Mouse (Mus musculus) megakaryocyte, embryonic 14.5 days (primary cell): ENCODE results near the gene Tspan11. TPM values are rescaled to one million over a fixed set of nuclear protein-coding genes. Genes with fewer than 3 reads are reported as not detected.

Source experiments
- H3K27me3 ChIP-seq: replicated peaks from 2 replicates; pipeline ENCODE3; 2012; ENCODE audit warnings: inconsistent platforms
- H3K36me3 ChIP-seq: replicated peaks from 2 replicates; pipeline ENCODE3; 2012; ENCODE audit warnings: low read length, inconsistent platforms, mixed read lengths
- H3K4me1 ChIP-seq: 2 replicates; pipeline ENCODE4 v1.6.1; 2012; ENCODE audit warnings: inconsistent platforms
- H3K4me3 ChIP-seq: replicated peaks from 2 replicates; pipeline ENCODE3; 2012; ENCODE audit warnings: moderate library complexity, mild to moderate bottlenecking, inconsistent platforms
- H3K9me3 ChIP-seq: 2 replicates; pipeline ENCODE4 v1.6.1; 2012; ENCODE audit warnings: inconsistent platforms
- FLI1 ChIP-seq: IDR thresholded peaks from 2 replicates; pipeline ENCODE4 v1.6.1; 2012; ENCODE audit warnings: low read length, inconsistent platforms, mixed read lengths
- GATA1 ChIP-seq: IDR thresholded peaks from 3 replicates; pipeline ENCODE4 v1.6.1; 2012; ENCODE audit warnings: mixed read lengths, low read length, inconsistent platforms, borderline replicate concordance
- polyA plus RNA-seq: library from polyadenylated mRNA; stranded (reverse); fragments of >175 nt; gene quantifications from 2 replicates; pipeline ENCODE4 v1.2.3, GENCODE M21; 2012; ENCODE audit warnings: low replicate concordance; ENCODE audit not compliant: insufficient read depth

The Tspan11 gene
- polyA plus RNA-seq, 1 experiment: not detected

GRCm38 (mm10) chr6:127900062-127900461, 12.7 kb downstream of the Tspan11 start:
- Histone ChIP-seq H3K36me3 (no peaks in the 10 kb centered on the region), H3K9me3 (peaks cover 31% of the 10 kb centered on the region), H3K4me3 (no peak overlapping the region), H3K4me1 (no peaks in the 10 kb centered on the region), H3K27me3 (peaks cover 64% of the 10 kb centered on the region)
- TF ChIP-seq GATA1 (no peak), FLI1 (no peak)

GRCm38 (mm10) chr6:127901261-127901660, 13.9 kb downstream of the Tspan11 start:
- H3K4me3 ChIP-seq: no peak overlapping the region
- H3K9me3 ChIP-seq: peaks cover 31% of the 10 kb centered on the region
- TF ChIP-seq GATA1: no peak
- TF ChIP-seq FLI1: no peak
- H3K4me1 ChIP-seq: no peaks in the 10 kb centered on the region
- peaks cover 57% of the 10 kb centered on the region for H3K27me3 ChIP-seq
- H3K36me3 ChIP-seq: no peaks in the 10 kb centered on the region

GRCm38 (mm10) chr6:127901669-127902068, 14.3 kb downstream of the Tspan11 start:
- no peak for TF ChIP-seq FLI1
- no peak for TF ChIP-seq GATA1
- peaks cover 31% of the 10 kb centered on the region for H3K9me3 ChIP-seq

GRCm38 (mm10) chr6:127902559-127902958, 15.2 kb downstream of the Tspan11 start:
- no peaks in the 10 kb centered on the region for H3K4me1 ChIP-seq
- H3K4me3 ChIP-seq: no peak overlapping the region
- TF ChIP-seq GATA1: no peak
- TF ChIP-seq FLI1: no peak
- H3K9me3 ChIP-seq: peaks cover 26% of the 10 kb centered on the region
- no peaks in the 10 kb centered on the region for H3K36me3 ChIP-seq
- peaks cover 57% of the 10 kb centered on the region for H3K27me3 ChIP-seq

More at GRCm38 (mm10) chr6:127901669-127902068, 14.3 kb downstream of the Tspan11 start:
- Histone ChIP-seq H3K4me3 (no peak overlapping the region), H3K4me1 (no peaks in the 10 kb centered on the region), H3K36me3 (no peaks in the 10 kb centered on the region), H3K27me3 (peaks cover 58% of the 10 kb centered on the region)

GRCm38 (mm10) chr6:127910638-127911037, 23.2 kb downstream of the Tspan11 start:
- H3K4me3 ChIP-seq: no peak overlapping the region
- H3K9me3 ChIP-seq: peaks cover 5% of the 10 kb centered on the region
- TF ChIP-seq GATA1 (no peak), FLI1 (no peak)
- H3K36me3 ChIP-seq: no peaks in the 10 kb centered on the region
- H3K4me1 ChIP-seq: no peaks in the 10 kb centered on the region
- H3K27me3 ChIP-seq: peaks cover 58% of the 10 kb centered on the region

- Histone ChIP-seq H3K4me3 (no peak overlapping the region), H3K9me3 (peaks cover 15% of the 10 kb centered on the region), H3K36me3 (no peaks in the 10 kb centered on the region), H3K4me1 (no peaks in the 10 kb centered on the region), H3K27me3 (peaks cover 60% of the 10 kb centered on the region)
- TF ChIP-seq FLI1 (no peak), GATA1 (no peak)
These were observed 24.3 kb downstream of the Tspan11 start for GRCm38 (mm10) chr6:127911687-127912086.

- H3K4me1 ChIP-seq: no peaks in the 10 kb centered on the region
- H3K36me3 ChIP-seq: no peaks in the 10 kb centered on the region
- peak overlapping the region; percentile 5 for H3K4me3 ChIP-seq
- peaks cover 63% of the 10 kb centered on the region for H3K27me3 ChIP-seq
- H3K9me3 ChIP-seq: peaks cover 18% of the 10 kb centered on the region
- no peak for TF ChIP-seq GATA1
- no peak for TF ChIP-seq FLI1
These were observed 25.5 kb downstream of the Tspan11 start for GRCm38 (mm10) chr6:127912938-127913337.

GRCm38 (mm10) chr6:127916993-127917392, 29.6 kb downstream of the Tspan11 start:
- H3K4me1 ChIP-seq: no peaks in the 10 kb centered on the region
- no peak for TF ChIP-seq GATA1
- TF ChIP-seq FLI1: no peak
- no peaks in the 10 kb centered on the region for H3K36me3 ChIP-seq
- peaks cover 64% of the 10 kb centered on the region for H3K27me3 ChIP-seq
- H3K4me3 ChIP-seq: no peak overlapping the region
- peaks cover 15% of the 10 kb centered on the region for H3K9me3 ChIP-seq

- Histone ChIP-seq H3K9me3 (peaks cover 15% of the 10 kb centered on the region), H3K4me3 (no peak overlapping the region), H3K27me3 (peaks cover 65% of the 10 kb centered on the region), H3K36me3 (no peaks in the 10 kb centered on the region), H3K4me1 (no peaks in the 10 kb centered on the region)
- TF ChIP-seq GATA1: no peak
- TF ChIP-seq FLI1: no peak
These were observed 30.3 kb downstream of the Tspan11 start for GRCm38 (mm10) chr6:127917712-127918111.

GRCm38 (mm10) chr6:127919491-127919890, 32.1 kb downstream of the Tspan11 start:
- H3K27me3 ChIP-seq: peaks cover 68% of the 10 kb centered on the region
- TF ChIP-seq FLI1: no peak
- no peak for TF ChIP-seq GATA1
- H3K4me1 ChIP-seq: no peaks in the 10 kb centered on the region
- no peaks in the 10 kb centered on the region for H3K36me3 ChIP-seq
- H3K9me3 ChIP-seq: peaks cover 15% of the 10 kb centered on the region
- no peak overlapping the region for H3K4me3 ChIP-seq

- Histone ChIP-seq H3K9me3 (peaks cover 13% of the 10 kb centered on the region), H3K4me1 (no peaks in the 10 kb centered on the region; the same call in 1 of the 2 replicates), H3K36me3 (no peaks in the 10 kb centered on the region), H3K27me3 (peaks cover 79% of the 10 kb centered on the region), H3K4me3 (no peak overlapping the region)
- TF ChIP-seq GATA1 (no peak), FLI1 (no peak)
These were observed 33.3 kb downstream of the Tspan11 start for GRCm38 (mm10) chr6:127920652-127921051.
